Mouse (Mus musculus): ENCODE results near the gene Tent4a.

DNA sequence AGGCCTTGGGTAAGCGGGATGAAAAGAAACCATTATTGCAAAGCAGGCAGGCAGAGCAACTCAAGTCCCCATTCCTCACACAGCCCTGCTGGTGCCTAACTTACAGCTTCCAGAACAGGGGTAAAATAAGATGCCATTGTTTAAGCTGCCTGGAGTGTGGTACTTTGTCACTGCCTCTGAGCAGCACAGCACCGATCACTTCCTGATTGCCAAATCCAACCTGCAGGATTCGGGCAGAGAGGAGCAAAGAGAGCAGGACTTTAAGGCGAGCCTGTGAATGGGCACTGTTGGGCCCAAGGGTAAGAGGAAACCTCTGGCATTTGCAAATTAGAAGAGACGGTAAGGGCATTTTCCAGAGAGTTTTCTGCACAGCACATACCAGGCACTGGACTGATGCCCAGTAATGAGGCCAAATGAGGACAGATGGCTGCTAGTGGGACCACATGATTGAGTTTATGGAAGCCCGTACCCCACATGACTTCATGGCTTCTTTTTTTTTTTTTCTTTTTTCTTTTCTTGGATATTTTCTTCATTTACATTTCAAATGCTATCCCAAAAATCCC lies 23.8 kb upstream of the Tent4a start:
- TF ChIP-seq POLR2A (IDR thresholded peaks at IDR 0.05; ENCODE audit: borderline replicate concordance, insufficient read depth, low read length) (no peak), CTCF (IDR thresholded peaks at IDR 0.05; ENCODE audit: borderline replicate concordance, insufficient read depth, low read depth, low read length) (no peak)

Measured in cerebellum, adult 2 months (tissue).